Mouse (Mus musculus) adipocyte (in vitro differentiated cells): ENCODE measurements around the gene Ihh.

Source experiments
- DNase-seq: peaks from one replicate; pipeline ENCODE4 v3.0.0-alpha.2; 2016; ENCODE audit warnings: low spot score

The Ihh gene

GRCm38 (mm10) chr1:74947986-74948670, 3.3 kb downstream of the Ihh start:
- no peak for DNase-seq

DNA sequence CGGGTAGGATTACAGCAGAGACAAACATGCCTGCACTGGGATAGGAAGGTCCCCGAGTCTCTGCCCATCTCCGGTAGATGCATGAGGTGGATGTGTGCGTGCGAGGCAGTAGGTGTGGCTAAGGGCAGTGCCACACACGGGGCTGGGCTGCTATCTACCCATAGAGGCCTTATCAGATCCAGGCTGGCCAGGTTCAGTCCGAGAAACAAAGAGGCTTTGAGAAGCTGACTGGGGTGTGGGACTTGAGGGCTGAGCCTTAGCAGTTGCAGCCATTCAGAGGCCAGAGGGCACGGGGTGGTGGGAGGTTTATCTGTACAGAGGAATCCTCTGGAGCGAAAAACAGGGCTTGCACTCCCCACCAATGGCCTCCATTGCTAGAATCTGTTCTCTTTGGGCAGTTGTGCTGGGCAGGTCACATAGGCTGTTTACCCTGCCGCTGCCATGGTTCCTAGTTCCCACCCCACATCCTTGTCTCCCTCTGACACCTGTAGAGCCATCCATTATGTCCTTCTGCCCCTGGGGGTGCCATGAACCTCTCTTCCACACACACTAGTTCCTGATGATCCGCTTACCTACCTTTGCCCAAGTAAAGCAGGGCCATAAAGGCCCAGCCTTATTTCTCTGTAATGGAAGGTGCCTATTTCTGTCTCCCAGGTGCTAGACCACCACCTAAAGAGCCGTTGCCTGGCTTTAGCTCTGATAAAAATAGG, 9.7 kb downstream of the Ihh start:
- no peak for DNase-seq

DNA sequence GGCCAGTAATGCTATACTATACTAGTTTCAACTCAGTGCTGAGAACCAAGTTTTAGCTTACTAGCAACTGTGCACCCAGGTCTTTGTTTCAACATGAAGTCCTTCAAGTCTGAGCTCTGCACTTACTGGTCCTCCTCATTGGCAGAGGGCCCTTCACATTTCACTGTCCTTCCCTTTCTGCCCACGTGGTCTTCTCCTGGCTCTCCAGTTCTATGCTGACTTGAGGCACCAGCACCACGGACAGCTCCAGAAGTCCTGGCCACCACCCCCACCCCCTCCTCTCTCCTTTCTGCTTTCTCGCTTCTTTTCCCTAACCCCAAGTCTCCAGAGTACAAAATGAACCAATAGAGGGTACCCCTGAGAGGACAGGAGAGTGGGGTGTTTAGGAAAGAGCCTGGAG, 11.7 kb downstream of the Ihh start:
- DNase-seq, result peak; percentile 53

DNA sequence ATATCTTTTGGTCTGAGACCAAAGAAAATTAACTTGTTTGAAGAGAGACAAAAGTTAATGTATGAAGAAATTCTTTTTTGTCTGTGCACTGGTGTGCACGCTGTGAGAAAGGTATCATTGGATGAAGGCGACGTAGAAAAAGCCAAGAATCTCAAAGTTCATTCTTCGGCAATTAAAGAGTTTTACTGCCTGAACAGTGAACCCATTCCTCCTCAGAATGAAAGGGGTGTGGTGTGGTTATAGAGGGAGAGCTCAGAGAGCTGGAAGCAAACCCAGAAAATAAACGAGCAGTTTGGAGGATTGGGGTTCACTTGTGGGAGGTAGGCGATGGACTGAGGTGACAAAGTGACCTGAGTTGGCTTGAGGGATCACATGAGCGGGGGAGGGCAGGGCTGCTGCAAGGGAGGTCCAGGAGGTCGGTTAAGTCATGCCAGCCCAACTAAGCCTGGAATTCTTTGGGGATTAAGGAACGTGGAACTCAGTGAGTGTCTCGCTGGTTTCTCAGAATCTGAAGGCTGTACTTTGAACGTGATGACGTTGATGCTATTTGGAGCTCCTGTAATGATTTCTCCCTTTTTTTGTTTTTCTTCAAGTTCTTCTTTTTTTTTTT, 15.1 kb downstream of the Ihh start:
- DNase-seq, result no peak

DNA sequence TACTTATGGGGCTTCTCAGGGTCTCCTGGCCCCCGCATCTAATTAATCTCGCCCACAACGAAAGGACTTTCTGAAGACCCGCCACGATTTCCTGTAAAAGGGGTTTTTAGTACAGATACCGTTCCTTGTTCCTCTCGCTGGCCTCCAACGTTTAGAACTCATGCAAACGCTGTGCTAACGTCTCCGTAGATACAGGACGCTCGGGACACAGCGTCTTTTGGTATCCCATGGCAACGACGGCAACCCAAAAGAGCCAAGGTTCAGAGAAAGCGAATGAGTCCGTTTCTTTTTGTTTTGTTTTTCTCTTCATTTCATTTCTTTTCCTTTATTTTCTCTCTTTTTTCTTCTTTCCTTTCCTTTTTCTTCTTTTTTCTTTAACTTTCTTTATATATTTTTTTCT, 16.1 kb downstream of the Ihh start, which contains the start of gene Cfap65:
Gene Cfap65 (minus strand): TSS at position 198 of the 400 bp plus-strand sequence.
- DNase-seq, result no peak

DNA sequence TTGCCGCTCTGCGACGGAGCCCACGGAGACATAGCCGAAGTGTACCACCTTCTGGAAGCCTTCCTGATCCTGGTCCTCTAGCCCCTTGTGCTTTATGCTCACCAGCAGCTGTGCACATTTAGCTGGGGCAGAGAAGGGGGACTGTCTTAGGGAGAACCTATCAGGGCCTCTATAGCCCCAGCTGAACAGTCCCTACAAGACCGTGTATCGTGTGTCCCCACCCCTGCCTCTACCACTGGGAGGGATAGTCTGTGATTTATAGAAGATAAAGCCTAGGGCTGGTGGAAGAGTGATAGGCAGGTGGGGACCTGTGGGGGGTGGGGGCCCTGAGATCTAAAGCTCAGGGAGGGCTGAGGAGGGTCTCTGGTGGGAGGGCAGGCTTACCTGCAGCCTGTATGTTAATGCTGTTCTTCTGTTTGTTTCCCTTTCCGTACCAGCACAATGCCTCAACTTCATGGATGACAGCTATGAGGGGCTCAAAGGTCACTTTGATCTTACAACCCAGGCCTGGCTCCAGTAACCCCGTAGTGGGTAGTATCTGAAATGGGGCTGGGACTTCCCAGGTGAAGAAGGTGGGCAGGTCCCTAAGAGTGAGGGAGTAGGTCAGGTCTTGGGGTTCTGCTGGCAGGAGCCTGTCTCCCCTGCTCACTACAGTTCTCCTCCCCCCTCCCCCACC, 23.7 kb downstream of the Ihh start:
- DNase-seq, result no peak

DNA sequence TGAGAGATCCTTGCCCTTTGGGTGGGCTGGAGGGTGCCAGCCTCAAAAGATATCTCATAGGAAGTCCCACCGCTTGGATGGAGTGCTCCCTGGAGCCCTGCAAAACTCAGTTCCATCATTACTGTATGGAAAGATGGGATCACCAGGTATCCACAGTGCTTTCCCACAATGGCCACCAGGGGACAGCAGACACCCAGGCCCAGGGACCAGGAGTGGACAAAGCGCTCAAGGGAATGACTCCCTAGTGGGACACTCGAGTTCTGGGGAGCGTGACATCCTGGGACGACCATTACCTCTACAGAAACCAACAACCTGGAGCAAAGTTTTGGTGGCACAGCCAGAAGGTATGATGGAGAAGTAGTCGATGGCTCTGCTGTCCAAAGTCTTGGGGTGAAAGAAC, 24.8 kb downstream of the Ihh start:
- DNase-seq, result peak; percentile 66

DNA sequence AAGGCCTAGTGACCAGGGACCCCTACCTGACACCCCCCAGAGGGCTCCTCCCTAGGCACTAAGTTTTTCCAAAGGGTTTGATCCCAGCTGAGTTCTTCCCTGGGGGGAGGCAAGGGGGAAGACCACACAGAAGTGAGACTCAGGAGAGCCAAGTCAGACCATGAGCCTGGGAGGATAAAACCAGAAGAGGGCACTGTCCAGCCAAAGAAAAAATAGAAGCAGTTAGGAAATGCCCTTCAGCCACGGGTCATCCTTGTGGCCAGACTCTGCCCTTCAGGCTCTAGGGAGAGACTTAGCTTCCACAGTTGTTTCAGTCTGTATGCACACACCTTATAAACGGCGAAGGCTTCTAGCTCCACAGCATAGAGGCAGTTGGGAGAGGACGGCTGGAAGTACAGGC, 27.0 kb downstream of the Ihh start:
- DNase-seq, result peak; percentile 32

DNA sequence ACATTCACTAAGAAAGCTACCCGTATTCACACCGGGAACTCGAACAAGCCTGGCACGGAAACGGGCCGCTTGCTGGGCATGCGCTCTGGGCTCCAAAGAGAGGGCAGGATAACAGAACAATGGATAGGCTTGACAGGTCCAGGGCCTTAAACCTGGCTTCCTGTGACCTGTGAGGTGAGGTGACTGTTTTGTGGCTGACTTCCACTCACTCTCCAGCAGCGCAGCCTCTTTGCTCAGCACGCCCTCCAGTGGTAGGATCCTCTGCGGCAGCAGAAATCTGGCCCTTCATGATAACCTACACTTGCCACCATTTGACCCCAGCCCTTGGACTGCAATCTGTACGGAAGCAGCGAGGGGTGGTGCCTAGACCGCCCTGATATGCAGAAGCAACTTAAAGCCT, 35.8 kb downstream of the Ihh start:
- no peak for DNase-seq

GRCm38 (mm10) chr1:74902191-74902590, 49.3 kb downstream of the Ihh start:
- DNase-seq, result no peak

- DNase-seq, result peak; percentile 45
Observed at GRCm38 (mm10) chr1:74901686-74902085, 49.8 kb downstream of the Ihh start.

GRCm38 (mm10) chr1:74900341-74901285, 50.9 kb downstream of the Ihh start:
- DNase-seq, result no peak

DNA sequence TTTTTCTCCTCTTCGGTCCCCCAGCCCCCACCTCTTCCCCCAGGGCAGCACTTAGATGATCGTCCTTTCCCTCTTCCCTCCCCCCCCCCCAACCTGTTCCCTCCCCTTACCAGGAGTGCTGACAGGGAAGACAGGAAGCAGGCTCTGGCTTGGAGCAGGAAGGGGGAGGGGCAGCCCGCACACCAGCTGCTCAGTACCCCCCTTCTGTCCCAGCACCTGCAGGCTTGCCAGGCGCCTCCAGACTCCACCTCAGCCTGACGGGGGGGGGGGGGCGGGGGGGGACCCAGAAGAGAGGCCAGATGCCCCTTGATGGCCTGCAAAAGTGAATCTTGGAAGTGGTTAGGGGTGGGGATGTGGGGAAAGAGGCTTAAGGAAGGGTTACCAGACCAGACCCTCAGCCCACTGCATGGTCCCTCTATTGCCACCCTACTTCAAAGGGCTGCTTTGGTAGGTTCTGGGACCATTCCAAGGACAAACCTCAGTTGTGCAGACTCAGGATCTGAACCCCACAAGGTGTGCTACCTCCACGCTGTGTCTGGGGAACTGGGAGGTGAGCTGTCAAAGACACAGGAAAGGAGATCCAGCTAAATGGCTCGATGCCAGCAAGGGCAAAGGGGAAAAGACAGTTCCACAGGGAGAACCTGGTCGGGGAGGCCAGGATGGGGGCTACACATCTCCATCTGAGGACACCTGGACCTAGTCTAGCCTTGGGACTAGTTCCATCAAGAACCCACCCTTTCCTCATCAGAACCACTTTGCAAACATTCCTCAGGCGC, 52.6 kb downstream of the Ihh start:
- DNase-seq, result no peak

GRCm38 (mm10) chr1:74897976-74898375, 53.5 kb downstream of the Ihh start:
- no peak for DNase-seq
